In genomic region chr8:70544200-70544687, GRCm38 (mm10) we compare ENCODE assay signal across 9 mouse cellular contexts. TPM values are rescaled to one million over a fixed set of nuclear protein-coding genes. Genes with fewer than 3 reads are reported as not detected.
A peak's percentile ranks its signal among the peaks of the same experiment; 100 is the strongest.
DNase-seq lines count a peak whose midpoint lies in the region; ATAC-seq and TF ChIP-seq lines count a peak whose summit lies in the region.
"Had no signal": no experiment of that assay in that cellular context is flagged by ENCODE, and none has a peak within 500 bp of the region (broad histone marks: within the 10 kb centered on the region; RNA-seq: fewer than 3 reads in every experiment).

No protein-coding gene starts in this region.

- dilution Hi-C loops in CH12.LX (cut with MboI; ENCODE audit: extremely low pct_ligation_motif_present, extremely low pct_unique_long_range_greater_than_20kb, low sequenced_read_pairs), result no loop called here

- no peak overlapping the region for H3K4me2 ChIP-seq in heart, embryonic 11.5 days
- no peak overlapping the region for H3K4me2 ChIP-seq in CH12.LX (ENCODE audit: insufficient read depth, low read depth, poor library complexity, severe bottlenecking)
- H3K4me2 ChIP-seq: limb, embryonic 15.5 days had no signal

- TF ChIP-seq CTCF in CH12.LX (conservative IDR thresholded peaks at IDR 0.05 in 1 of 2, IDR thresholded peaks at IDR 0.05 in 1 of 2; ENCODE audit: low read depth in 2 of 2, low read length in 2 of 2), result peak in 1 of 2 experiments; percentile 71; a peak in 2 of 4 replicates

- peak; percentile 62 for TF ChIP-seq RAD21 in CH12.LX (IDR thresholded peaks at IDR 0.05; ENCODE audit: low read depth, low read length)

- H3K36me3 ChIP-seq in heart, embryonic 11.5 days (ENCODE audit: control insufficient read depth, insufficient read depth, low read length), result no peaks in the 10 kb centered on the region
- peaks cover 3 to 56% of the 10 kb centered on the region in 2 experiments for H3K36me3 ChIP-seq in CH12.LX (replicated peaks in 1 of 2; ENCODE audit: control insufficient read depth in 1 of 2, insufficient read depth in 1 of 2, low read length in 1 of 2)
- H3K36me3 ChIP-seq: limb, embryonic 15.5 days had no signal

- peak; percentile 98 for DNase-seq in heart, adult 11 months
- peak; percentile 53 for DNase-seq in CH12.LX (ENCODE audit: extremely low read depth)
- DNase-seq in liver, result peak; percentile 51
- peak; percentile 65 for DNase-seq in skeletal muscle tissue, adult 2 months (ENCODE audit: low read depth, low spot score)
- no peak for DNase-seq in frontal cortex, adult 2 months (ENCODE audit: extremely low spot score in 1 of 2, low spot score in 1 of 2)
- no peak for DNase-seq in spleen, postnatal 36 days (ENCODE audit: low spot score in 2 of 2)

- in situ Hi-C loops in CH12.LX (cut with MboI; ENCODE audit: low pct_ligation_motif_present, low pct_unique_long_range_greater_than_20kb, low sequenced_read_pairs), result loop anchor here (10.0 kb wide), 1 partner anchor 61 kb away; the partner anchor contains the start of gene Ssbp4

- H3K4me1 ChIP-seq in heart, embryonic 11.5 days (ENCODE audit: control insufficient read depth, insufficient read depth, low read length), result peaks cover 30% of the 10 kb centered on the region
- H3K4me1 ChIP-seq in CH12.LX (ENCODE audit: control insufficient read depth in 1 of 2, insufficient read depth in 2 of 2), result peaks cover 15 to 55% of the 10 kb centered on the region in 2 experiments

- H3K27ac ChIP-seq in heart, embryonic 11.5 days (ENCODE audit: low read depth, low read length), result no peak overlapping the region
- no peak overlapping the region for H3K27ac ChIP-seq in CH12.LX (ENCODE audit: insufficient read depth, low read depth)

- H3K27me3 ChIP-seq in heart, embryonic 11.5 days (ENCODE audit: control insufficient read depth, insufficient read depth, low read length), result no peaks in the 10 kb centered on the region
- H3K27me3 ChIP-seq in CH12.LX (replicated peaks), result no peaks in the 10 kb centered on the region
- H3K27me3 ChIP-seq: limb, embryonic 15.5 days had no signal

- H3K9me3 ChIP-seq in heart, embryonic 11.5 days (replicated peaks; ENCODE audit: control insufficient read depth, low read length), result no peaks in the 10 kb centered on the region
- H3K9me3 ChIP-seq in CH12.LX (replicated peaks; ENCODE audit: low read length), result no peaks in the 10 kb centered on the region
- H3K9me3 ChIP-seq: limb, embryonic 15.5 days had no signal

- TF ChIP-seq POLR2A in CH12.LX (IDR thresholded peaks at IDR 0.05; ENCODE audit: low read depth, low read length), result no peak

- 55% methylated on average over 6 of the region's 6 CpGs for WGBS in heart, embryonic 11.5 days (ENCODE audit: insufficient replicate concordance)

- ATAC-seq in heart, embryonic 11.5 days (replicated peaks; ENCODE audit: insufficient number of reproducible peaks, low FRiP score, low TSS enrichment), result no peak
- ATAC-seq in granulocyte monocyte progenitor cell, adult 5-6 weeks (replicated peaks; ENCODE audit: poor library complexity, severe bottlenecking), result peak; percentile 70

- no peak overlapping the region for H3K4me3 ChIP-seq in heart, embryonic 11.5 days (ENCODE audit: low read depth, low read length)
- H3K4me3 ChIP-seq in CH12.LX (replicated peaks in 1 of 3; ENCODE audit: low read depth in 2 of 3, low read length in 2 of 3, poor library complexity in 1 of 3), result no peak overlapping the region
- H3K4me3 ChIP-seq: limb, embryonic 15.5 days had no signal

- peaks cover 53% of the 10 kb centered on the region for H3K79me2 ChIP-seq in CH12.LX (replicated peaks; ENCODE audit: control insufficient read depth, extremely low read depth, insufficient read depth, poor library complexity, severe bottlenecking)

- H3K9ac ChIP-seq in heart, embryonic 11.5 days (ENCODE audit: low read depth, low read length), result no peak overlapping the region
- H3K9ac ChIP-seq in CH12.LX (ENCODE audit: insufficient read depth, low read depth), result no peak overlapping the region
- H3K9ac ChIP-seq: limb, embryonic 15.5 days had no signal

- no peak for TF ChIP-seq EP300 in CH12.LX (IDR thresholded peaks at IDR 0.05; ENCODE audit: low read length)

TF ChIP-seq in CH12.LX, 34 proteins besides CTCF, POLR2A, EP300 and RAD21:
- TF ChIP-seq SMC3 (IDR thresholded peaks at IDR 0.05; ENCODE audit: low read depth, low read length), result peak; percentile 55
- peak; percentile 83 for TF ChIP-seq ZNF384 (IDR thresholded peaks at IDR 0.05; ENCODE audit: low read depth, low read length)
- TF ChIP-seq ZKSCAN1 (IDR thresholded peaks at IDR 0.05; ENCODE audit: borderline replicate concordance, low read depth, low read length), result no peak
- no peak for TF ChIP-seq MAX (IDR thresholded peaks at IDR 0.05; ENCODE audit: low read length)
- TF ChIP-seq HCFC1 (IDR thresholded peaks at IDR 0.05; ENCODE audit: low read depth, low read length), result no peak
- TF ChIP-seq UBTF (IDR thresholded peaks at IDR 0.05; ENCODE audit: low read depth, low read length), result no peak
TF ChIP-seq in CH12.LX: peak in this region for 2.

RNA-seq across cellular contexts. Expression of gene Ell, which starts 5.0 kb away (rescaled TPM):
- 14.1 and 14.7 TPM in 2 replicates for polyA plus RNA-seq in heart, embryonic 11.5 days (2014; fragmentation: Nextera tagmentation; extraction: Ambion mirVana)
- 9.8 TPM in 2 replicates for total RNA-seq in CH12.LX (2012; rRNA removed)
- 6.4 and 6.5 TPM in 2 replicates for total RNA-seq in CH12.LX (2014; rRNA removed)
- 14.0 and 17.9 TPM in 2 replicates for polyA plus RNA-seq in CH12.LX (2012; ENCODE audit: insufficient read length, low read depth)
- 11.7 and 13.6 TPM in 2 replicates for total RNA-seq in granulocyte monocyte progenitor cell, adult 5-6 weeks (2014; fragmentation: Nextera tagmentation)
- total RNA-seq in granulocyte monocyte progenitor cell, adult 5-6 weeks (2017), result 5.5 and 5.7 TPM in 2 replicates
- 25.1 and 25.6 TPM in 2 replicates for polyA plus RNA-seq in frontal cortex, adult 2 months (2012; rRNA removed)

RNA-seq across cellular contexts. Expression of gene Kxd1, which starts 16.5 kb away (rescaled TPM):
- polyA plus RNA-seq in heart, embryonic 11.5 days (2014; fragmentation: Nextera tagmentation; extraction: Ambion mirVana), result 67.3 and 68.1 TPM in 2 replicates
- 45.7 and 63.4 TPM in 2 replicates for total RNA-seq in CH12.LX (2012; rRNA removed)
- total RNA-seq in CH12.LX (2014; rRNA removed), result 67.9 and 68.0 TPM in 2 replicates
- polyA plus RNA-seq in CH12.LX (2012; ENCODE audit: insufficient read length, low read depth), result 56.6 and 56.7 TPM in 2 replicates
- total RNA-seq in granulocyte monocyte progenitor cell, adult 5-6 weeks (2014; fragmentation: Nextera tagmentation), result 83.7 and 84.5 TPM in 2 replicates
- total RNA-seq in granulocyte monocyte progenitor cell, adult 5-6 weeks (2017), result 68.7 and 74.4 TPM in 2 replicates
- 60.6 and 61.4 TPM in 2 replicates for polyA plus RNA-seq in frontal cortex, adult 2 months (2012; rRNA removed)

RNA-seq across cellular contexts. Expression of gene Fkbp8, which starts 16.7 kb away (rescaled TPM):
- 202 and 212 TPM in 2 replicates for polyA plus RNA-seq in heart, embryonic 11.5 days (2014; fragmentation: Nextera tagmentation; extraction: Ambion mirVana)
- 246 and 266 TPM in 2 replicates for total RNA-seq in CH12.LX (2012; rRNA removed)
- 172 and 178 TPM in 2 replicates for total RNA-seq in CH12.LX (2014; rRNA removed)
- polyA plus RNA-seq in CH12.LX (2012; ENCODE audit: insufficient read length, low read depth), result 176 and 178 TPM in 2 replicates
- 113 and 149 TPM in 2 replicates for total RNA-seq in granulocyte monocyte progenitor cell, adult 5-6 weeks (2014; fragmentation: Nextera tagmentation)
- total RNA-seq in granulocyte monocyte progenitor cell, adult 5-6 weeks (2017), result 107 and 118 TPM in 2 replicates
- polyA plus RNA-seq in frontal cortex, adult 2 months (2012; rRNA removed), result 560 and 609 TPM in 2 replicates

RNA-seq across cellular contexts. Expression of gene Uba52, which starts 33.6 kb away (rescaled TPM):
- polyA plus RNA-seq in heart, embryonic 11.5 days (2014; fragmentation: Nextera tagmentation; extraction: Ambion mirVana), result 798 and 827 TPM in 2 replicates
- total RNA-seq in CH12.LX (2012; rRNA removed) (3,341 and 3,407 TPM in 2 replicates), CH12.LX (2014; rRNA removed) (1,091 and 1,181 TPM in 2 replicates)
- 1,199 and 1,372 TPM in 2 replicates for polyA plus RNA-seq in CH12.LX (2012; ENCODE audit: insufficient read length, low read depth)
- total RNA-seq in granulocyte monocyte progenitor cell, adult 5-6 weeks (2014; fragmentation: Nextera tagmentation), result 2,675 and 2,799 TPM in 2 replicates
- total RNA-seq in granulocyte monocyte progenitor cell, adult 5-6 weeks (2017), result 3,231 and 3,572 TPM in 2 replicates
- 901 and 1,108 TPM in 2 replicates for polyA plus RNA-seq in frontal cortex, adult 2 months (2012; rRNA removed)

RNA-seq across cellular contexts. Expression of gene Rex1bd, which starts 37.7 kb away (rescaled TPM):
- polyA plus RNA-seq in heart, embryonic 11.5 days (2014; fragmentation: Nextera tagmentation; extraction: Ambion mirVana), result 109 and 124 TPM in 2 replicates
- 87.3 and 90.0 TPM in 2 replicates for total RNA-seq in CH12.LX (2012; rRNA removed)
- 43.3 and 47.8 TPM in 2 replicates for total RNA-seq in CH12.LX (2014; rRNA removed)
- polyA plus RNA-seq in CH12.LX (2012; ENCODE audit: insufficient read length, low read depth), result 38.4 and 59.9 TPM in 2 replicates
- 21.7 and 30.2 TPM in 2 replicates for total RNA-seq in granulocyte monocyte progenitor cell, adult 5-6 weeks (2014; fragmentation: Nextera tagmentation)
- 33.4 and 64.9 TPM in 2 replicates for total RNA-seq in granulocyte monocyte progenitor cell, adult 5-6 weeks (2017)
- polyA plus RNA-seq in frontal cortex, adult 2 months (2012; rRNA removed), result 197 and 210 TPM in 2 replicates

Comparison
In these comparisons a context has a peak if more than half of its experiments do, and no peak if none do; other contexts are left out.
1. DNase-seq: peak in heart, adult 11 months (single experiment), CH12.LX (single experiment), liver (single experiment) and skeletal muscle tissue, adult 2 months (single experiment); none in frontal cortex, adult 2 months (0 of 2) and spleen, postnatal 36 days (0 of 2).